Mouse (Mus musculus): ENCODE results near the gene Hlx.

DNA sequence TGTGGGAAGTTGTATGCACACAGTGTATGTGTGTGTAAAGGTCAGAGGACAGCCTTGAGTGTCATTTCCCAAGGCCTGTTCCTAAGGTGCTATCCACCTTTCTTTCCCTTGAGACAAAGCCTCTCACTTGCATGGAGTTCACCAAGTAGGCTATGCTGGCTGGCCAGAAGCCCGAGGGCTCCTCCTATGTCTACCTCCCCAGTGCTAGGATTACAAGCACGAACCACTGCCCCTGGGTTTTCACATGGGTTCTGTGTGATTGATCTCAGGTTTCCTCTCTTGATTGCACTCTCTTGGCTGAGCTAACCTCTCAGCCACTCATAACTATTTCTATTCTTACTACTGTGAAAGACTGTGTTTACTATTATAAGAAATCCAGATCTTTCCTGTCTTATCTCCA lies 54.8 kb downstream of the Hlx start:
- no peak for TF ChIP-seq CTCF (IDR thresholded peaks at IDR 0.05; ENCODE audit: extremely low read depth, insufficient read length, insufficient replicate concordance, low read depth, low read length)
- no peak for TF ChIP-seq POLR2A (IDR thresholded peaks at IDR 0.05; ENCODE audit: low read depth, low read length)

Data from small intestine, adult 2 months (tissue).